8 mouse cellular contexts compared by ENCODE assay signal in genomic region chr2:167887516-167888347, GRCm38 (mm10). TPM values are rescaled to one million over a fixed set of nuclear protein-coding genes. Genes with fewer than 3 reads are reported as not detected.
DNase-seq lines count a peak whose midpoint lies in the region; ATAC-seq and TF ChIP-seq lines count a peak whose summit lies in the region.

No protein-coding gene starts in this region.

- no peaks in the 10 kb centered on the region for H3K9me3 ChIP-seq in neural tube, embryonic 11.5 days (ENCODE audit: control insufficient read depth, low read length)
- H3K9me3 ChIP-seq in heart, postnatal 0 days (replicated peaks; ENCODE audit: control insufficient read depth, low read length): no peaks in the 10 kb centered on the region

- no peak overlapping the region; the same call in 1 of the 2 replicates for H3K9ac ChIP-seq in neural tube, embryonic 11.5 days (ENCODE audit: low read length)
- H3K9ac ChIP-seq in heart, postnatal 0 days (replicated peaks; ENCODE audit: low read depth, low read length): no peak overlapping the region

- no peak overlapping the region for H3K27ac ChIP-seq in neural tube, embryonic 11.5 days (ENCODE audit: low read depth, low read length)
- no peak overlapping the region for H3K27ac ChIP-seq in heart, postnatal 0 days (ENCODE audit: low read depth)

- WGBS in neural tube, embryonic 11.5 days: 9% methylated on average over 22 of the region's 22 CpGs
- 8% methylated on average over 22 of the region's 22 CpGs for WGBS in heart, postnatal 0 days

- ATAC-seq in neural tube, embryonic 11.5 days (ENCODE audit: insufficient read depth, low FRiP score, low TSS enrichment): no peak
- ATAC-seq in common myeloid progenitor, adult 5-6 weeks (replicated peaks; ENCODE audit: low read depth, poor library complexity, severe bottlenecking): peak; percentile 41
- peak; percentile 16; the same call in 1 of the 2 replicates for ATAC-seq in heart, postnatal 0 days (ENCODE audit: insufficient read depth, low read depth)

- no peak for TF ChIP-seq CTCF in heart, postnatal 0 days (IDR thresholded peaks at IDR 0.05; ENCODE audit: low read depth)

- H3K4me3 ChIP-seq in neural tube, embryonic 11.5 days (ENCODE audit: low read depth, low read length): peak overlapping the region; percentile 16; the same call in 1 of the 2 replicates
- H3K4me3 ChIP-seq in heart, postnatal 0 days (ENCODE audit: low read depth, low read length): 0 out of 2 replicates have a peak overlapping the region, but pooled peaks have one; percentile 13

- no peaks in the 10 kb centered on the region for H3K27me3 ChIP-seq in neural tube, embryonic 11.5 days (ENCODE audit: control insufficient read depth, insufficient read depth, low read length)
- peaks cover 4% of the 10 kb centered on the region; the same call in 1 of the 2 replicates for H3K27me3 ChIP-seq in heart, postnatal 0 days (ENCODE audit: control insufficient read depth, insufficient read depth, low read length)

- no peaks in the 10 kb centered on the region for H3K36me3 ChIP-seq in neural tube, embryonic 11.5 days (ENCODE audit: control insufficient read depth, insufficient read depth, low read length)
- no peaks in the 10 kb centered on the region for H3K36me3 ChIP-seq in heart, postnatal 0 days (replicated peaks; ENCODE audit: control insufficient read depth, insufficient read depth, low read length)

- TF ChIP-seq EP300 in heart, postnatal 0 days (IDR thresholded peaks at IDR 0.05; ENCODE audit: low read depth): no peak

- DNase-seq in neural tube, embryonic 11.5 days (ENCODE audit: low spot score): no peak
- DNase-seq in neural tube, embryonic 10.5 days (ENCODE audit: extremely low spot score, low spot score): no peak
- DNase-seq in heart, postnatal 0 days (ENCODE audit: low spot score): peak; percentile 49
- peak; percentile 82 for DNase-seq in kidney, postnatal 14 days
- peak; percentile 83 to 89 for DNase-seq in lung, postnatal 4 days
- DNase-seq in thymus, postnatal 4 days: peak; percentile 73
- no peak for DNase-seq in left cerebral cortex, postnatal 10 days (ENCODE audit: extremely low spot score in 1 of 2, low spot score in 2 of 2)

- H3K4me2 ChIP-seq in neural tube, embryonic 11.5 days (ENCODE audit: low read depth): peak overlapping the region; percentile 52
- H3K4me2 ChIP-seq in heart, postnatal 0 days (ENCODE audit: low read depth, low read length): peak overlapping the region; percentile 51

- intact Hi-C loops in left cerebral cortex, postnatal 10 days (cut with DNase I): no loop called here

- 0 out of 2 replicates have a peak, but pooled peaks cover 2% of the 10 kb centered on the region for H3K4me1 ChIP-seq in neural tube, embryonic 11.5 days (ENCODE audit: control insufficient read depth, insufficient read depth, low read length)
- no peaks in the 10 kb centered on the region for H3K4me1 ChIP-seq in heart, postnatal 0 days (ENCODE audit: control insufficient read depth, insufficient read depth)

RNA-seq across cellular contexts. Expression of gene Ptpn1, which starts 44.1 kb away (rescaled TPM):
- 84.3 and 98.9 TPM in 2 replicates for polyA plus RNA-seq in neural tube, embryonic 11.5 days (2014; fragmentation: Nextera tagmentation; extraction: Ambion mirVana)
- total RNA-seq in common myeloid progenitor, adult 5-6 weeks (2017): 33.2 and 63.6 TPM in 2 replicates
- total RNA-seq in heart, postnatal 0 days (2014; rRNA removed; ENCODE audit: low replicate concordance): 22.0 and 28.8 TPM in 2 replicates
- polyA plus RNA-seq in heart, postnatal 0 days (2015; fragmentation: Nextera tagmentation; extraction: Ambion mirVana): 36.5 and 37.9 TPM in 2 replicates
- 10 to 100 TPM; 54.8 to 65.3 TPM for total RNA-seq in left cerebral cortex, postnatal 10 days (2021)

Comparison
In these comparisons a context has a peak if more than half of its experiments do, and no peak if none do; other contexts are left out.
1. DNase-seq: peak in heart, postnatal 0 days (single experiment), kidney, postnatal 14 days (single experiment), lung, postnatal 4 days (2 of 2) and thymus, postnatal 4 days (single experiment); none in neural tube, embryonic 11.5 days (single experiment), neural tube, embryonic 10.5 days (single experiment) and left cerebral cortex, postnatal 10 days (0 of 2).